Mouse (Mus musculus): ENCODE measurements around the gene Ticrr. TPM values are rescaled to one million over a fixed set of nuclear protein-coding genes. Genes with fewer than 3 reads are reported as not detected.
A peak's percentile ranks its signal among the peaks of the same experiment; 100 is the strongest.

The Ticrr gene
- polyA plus RNA-seq, 1 experiment from 2014 or later = 2.6 TPM

DNA sequence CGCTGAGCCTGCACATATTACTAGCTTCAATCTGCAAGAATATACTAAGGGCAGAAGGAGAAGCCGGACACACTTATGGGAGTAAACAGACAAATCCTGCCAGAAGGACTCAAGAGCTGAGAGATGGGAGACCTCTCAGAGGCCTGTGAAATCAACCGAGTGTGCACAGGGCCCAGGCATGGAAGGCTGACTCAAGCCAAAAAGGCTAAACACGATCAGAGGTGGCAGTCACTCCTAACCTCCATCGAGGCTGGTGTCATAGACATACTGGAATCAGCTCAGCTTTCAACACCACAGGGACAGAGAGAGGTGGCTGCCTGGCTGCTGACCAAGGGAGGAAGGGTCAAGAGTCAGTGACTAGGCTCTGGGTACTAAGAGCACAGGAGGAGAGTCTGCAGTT is 45.2 kb downstream of the Ticrr start:
- peaks cover 8% of the 10 kb centered on the region; the same call in 1 of the 2 replicates for H3K27me3 ChIP-seq
- no peak for ATAC-seq (ENCODE audit: low FRiP score)
- WGBS = 92% methylated on average over 5 of the region's 5 CpGs

DNA sequence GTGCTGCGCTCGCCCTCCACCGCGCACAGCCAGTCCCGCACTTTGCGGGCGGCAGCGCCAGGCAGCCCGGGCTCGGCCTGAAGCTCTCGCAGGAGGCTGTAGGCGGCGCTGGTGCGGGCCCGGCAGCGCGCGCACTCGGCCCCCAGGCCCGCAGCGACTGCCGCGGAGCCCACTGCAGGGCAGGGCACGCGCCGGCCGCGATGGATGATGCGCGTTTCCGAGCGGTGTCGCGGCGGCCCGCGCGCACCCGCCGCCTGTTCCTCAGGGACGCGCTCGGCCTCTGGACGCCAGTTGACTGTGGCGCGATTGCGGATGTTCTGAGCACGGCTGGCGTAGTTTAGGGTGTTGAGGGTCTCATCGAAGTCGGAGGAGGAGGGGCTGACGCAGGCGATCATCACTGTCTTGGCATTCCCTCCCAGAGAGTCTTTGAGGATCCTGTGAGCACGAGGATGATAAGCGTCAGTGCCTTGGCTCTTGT is 50.2 kb downstream of the Ticrr start:
- Histone ChIP-seq H3K27me3 (peaks cover 21% of the 10 kb centered on the region; the same call in 1 of the 2 replicates), H3K36me3 (peaks cover 11% of the 10 kb centered on the region; the same call in 1 of the 2 replicates), H3K9ac (peak overlapping the region; percentile 70), H3K9me3 (no peaks in the 10 kb centered on the region), H3K4me1 (replicated peaks) (peaks cover 22% of the 10 kb centered on the region), H3K27ac (peak overlapping the region; percentile 44; the same call in 1 of the 2 replicates), H3K4me3 (peak overlapping the region; percentile 48), H3K4me2 (peak overlapping the region; percentile 65)
- ATAC-seq (ENCODE audit: low FRiP score) = peak; percentile 89
- WGBS = under 1% methylated on average over 55 of the region's 55 CpGs

More for the DNA sequence above, 45.2 kb downstream of the Ticrr start:
- Histone ChIP-seq H3K36me3 (peaks cover 48% of the 10 kb centered on the region), H3K9me3 (no peaks in the 10 kb centered on the region), H3K4me3 (no peak overlapping the region), H3K27ac (no peak overlapping the region), H3K4me2 (no peak overlapping the region), H3K4me1 (replicated peaks) (peaks cover 6% of the 10 kb centered on the region), H3K9ac (no peak overlapping the region)

DNA sequence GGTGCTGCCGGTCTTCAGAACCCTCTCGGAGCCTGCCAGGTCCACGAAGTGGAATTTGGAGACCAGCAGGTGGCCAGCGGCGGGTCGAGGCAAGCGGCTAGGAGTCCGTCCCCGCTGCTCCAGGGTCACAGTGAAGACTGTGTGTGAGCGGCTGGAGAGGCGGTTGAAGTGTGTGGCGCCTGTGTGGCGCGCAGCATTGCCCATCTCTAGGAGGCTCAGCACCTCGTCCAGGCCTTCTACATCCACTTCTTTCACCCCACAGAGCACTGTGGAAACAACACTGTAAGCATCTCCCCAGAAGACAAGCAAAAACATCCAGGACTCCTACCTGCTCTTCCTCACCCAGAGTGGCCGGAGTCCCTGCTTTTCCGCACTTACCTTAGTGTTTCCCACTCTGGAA is 50.8 kb downstream of the Ticrr start:
- H3K27ac ChIP-seq = 0 out of 2 replicates have a peak overlapping the region, but pooled peaks have one; percentile 44
- H3K9me3 ChIP-seq = no peaks in the 10 kb centered on the region
- H3K27me3 ChIP-seq = peaks cover 26% of the 10 kb centered on the region; the same call in 1 of the 2 replicates
- H3K4me1 ChIP-seq (replicated peaks) = peaks cover 28% of the 10 kb centered on the region
- peak overlapping the region; percentile 65 for H3K4me2 ChIP-seq
- ATAC-seq (ENCODE audit: low FRiP score) = no peak
- 27% methylated on average over 17 of the region's 17 CpGs for WGBS
- H3K9ac ChIP-seq = peak overlapping the region; percentile 70
- peak overlapping the region; percentile 48 for H3K4me3 ChIP-seq
- peaks cover 10% of the 10 kb centered on the region; the same call in 1 of the 2 replicates for H3K36me3 ChIP-seq

DNA sequence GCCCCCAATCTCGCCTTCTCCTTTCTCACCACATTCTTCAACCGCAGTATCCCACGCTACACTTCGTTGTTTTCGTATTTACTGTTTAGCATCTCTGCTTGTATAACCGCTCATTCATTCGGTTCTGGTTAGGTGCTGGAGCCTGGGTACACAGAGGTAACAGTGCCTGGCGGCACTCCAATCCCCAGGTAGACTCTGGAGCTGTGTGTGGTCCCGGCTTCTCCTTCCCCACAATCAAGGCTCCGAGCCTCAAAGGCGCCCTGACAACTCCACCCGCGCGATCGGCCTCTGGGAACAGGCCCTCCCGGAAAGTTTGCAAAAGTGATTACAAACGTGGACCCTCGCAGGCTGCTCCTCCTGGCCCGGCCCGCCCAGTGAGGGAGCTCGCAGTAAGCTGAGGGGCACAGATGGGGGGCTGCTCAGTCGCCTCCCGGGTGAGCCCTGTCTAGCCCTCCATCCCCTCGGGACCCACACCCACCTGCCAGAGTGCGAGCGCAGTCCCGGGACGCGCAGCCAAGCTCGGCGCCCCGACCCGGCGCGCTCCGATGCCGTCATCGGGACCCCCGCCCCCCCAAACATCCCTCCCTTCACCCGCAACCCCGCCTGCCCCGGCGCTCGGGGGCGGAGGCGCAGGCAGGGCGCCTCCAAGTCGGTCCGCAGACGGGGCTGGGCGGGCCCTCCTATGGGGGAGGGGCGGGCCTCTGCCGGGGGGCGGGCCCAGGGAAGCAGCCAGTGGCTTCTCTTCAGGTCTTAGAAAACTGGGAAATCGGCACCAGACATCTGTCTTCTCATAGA is 55.4 kb downstream of the Ticrr start, which contains the start of gene Kif7:
TSS of gene Kif7 (minus strand) at position 534 of the 795 bp plus-strand sequence.
- H3K27me3 ChIP-seq = peaks cover 35% of the 10 kb centered on the region; the same call in 1 of the 2 replicates
- no peaks in the 10 kb centered on the region for H3K36me3 ChIP-seq
- peak within 1 kb of the TSS; percentile 74 for H3K9ac ChIP-seq
- H3K9me3 ChIP-seq = no peaks in the 10 kb centered on the region
- peak; percentile 86 for ATAC-seq (ENCODE audit: low FRiP score)
- no peak within 1 kb of the TSS for H3K27ac ChIP-seq
- under 1% methylated on average over 42 of the region's 55 CpGs for WGBS
- H3K4me3 ChIP-seq = peak within 1 kb of the TSS; percentile 61
- H3K4me2 ChIP-seq = peak within 1 kb of the TSS; percentile 92
- H3K4me1 ChIP-seq (replicated peaks) = peaks cover 27% of the 10 kb centered on the region

DNA sequence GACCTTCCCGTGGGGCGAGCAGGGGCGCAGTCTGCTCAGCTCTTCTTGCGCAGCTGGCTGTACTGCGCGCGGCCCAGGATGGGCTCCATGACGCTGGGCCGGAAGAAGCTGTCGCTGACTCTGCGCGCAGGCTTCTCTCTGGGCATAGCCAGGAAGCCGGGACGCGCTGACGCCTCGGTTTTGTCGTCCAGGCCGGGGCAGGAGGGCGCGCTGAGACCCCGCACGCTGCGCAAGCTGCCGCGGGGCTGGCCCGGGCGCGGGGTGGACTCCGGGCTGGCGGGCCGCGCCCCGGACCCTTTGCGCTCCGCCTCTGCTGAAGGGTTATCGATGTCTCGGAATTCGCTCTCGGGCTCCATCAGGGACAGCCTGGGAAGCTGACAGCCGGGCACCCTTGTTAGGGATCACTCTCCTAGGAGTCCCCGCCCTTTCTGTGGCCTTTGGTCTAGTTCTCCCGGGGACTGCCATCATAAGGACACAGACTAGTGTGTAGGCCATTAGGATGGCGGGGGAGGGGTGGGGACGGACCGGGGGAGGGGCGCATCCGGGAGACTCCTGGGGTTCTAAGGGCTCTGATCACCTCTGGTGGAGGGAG is 61.5 kb downstream of the Ticrr start:
- H3K4me3 ChIP-seq = peak overlapping the region; percentile 60
- H3K36me3 ChIP-seq = no peaks in the 10 kb centered on the region
- no peak overlapping the region for H3K27ac ChIP-seq
- H3K4me1 ChIP-seq (replicated peaks) = 0 out of 2 replicates have a peak, but pooled peaks cover 13% of the 10 kb centered on the region
- peaks cover 45% of the 10 kb centered on the region for H3K27me3 ChIP-seq
- peak; percentile 81 for ATAC-seq (ENCODE audit: low FRiP score)
- H3K9ac ChIP-seq = peak overlapping the region; percentile 85
- WGBS = under 1% methylated on average over 48 of the region's 48 CpGs
- peak overlapping the region; percentile 77 for H3K4me2 ChIP-seq
- H3K9me3 ChIP-seq = no peaks in the 10 kb centered on the region

DNA sequence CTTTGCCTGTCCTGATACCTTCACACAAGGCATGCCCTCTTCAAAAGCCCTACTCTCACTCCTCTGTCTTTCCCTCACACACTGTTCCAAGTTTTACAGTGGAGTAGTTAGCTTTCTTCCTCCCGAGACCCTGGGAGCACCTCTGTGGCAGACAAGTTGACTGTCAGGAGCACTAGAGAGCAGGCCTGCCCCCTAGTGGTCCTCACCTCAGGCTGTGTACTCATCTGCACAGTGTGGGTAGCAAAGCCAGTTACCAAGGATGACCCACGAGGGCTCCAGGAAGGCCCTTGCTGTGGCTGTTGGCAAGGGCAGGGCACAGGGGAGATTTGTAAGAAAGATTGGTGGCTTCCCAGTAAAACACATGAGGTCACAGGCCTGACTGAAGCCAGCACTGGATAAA is 67.1 kb downstream of the Ticrr start:
- ATAC-seq (ENCODE audit: low FRiP score) = no peak
- H3K36me3 ChIP-seq = no peaks in the 10 kb centered on the region
- peaks cover 36% of the 10 kb centered on the region for H3K27me3 ChIP-seq
- 18% methylated on average over 2 of the region's 2 CpGs for WGBS
- no peak overlapping the region for H3K4me2 ChIP-seq
- H3K9me3 ChIP-seq = no peaks in the 10 kb centered on the region
- H3K27ac ChIP-seq = no peak overlapping the region
- 0 out of 2 replicates have a peak, but pooled peaks cover 3% of the 10 kb centered on the region for H3K4me1 ChIP-seq (replicated peaks)
- H3K4me3 ChIP-seq = no peak overlapping the region
- no peak overlapping the region for H3K9ac ChIP-seq

- H3K27me3 ChIP-seq = peaks cover 25% of the 10 kb centered on the region
- no peaks in the 10 kb centered on the region for H3K9me3 ChIP-seq
- no peak overlapping the region for H3K4me3 ChIP-seq
- no peak overlapping the region for H3K4me2 ChIP-seq
- peak; percentile 46; the same call in 1 of the 2 replicates for ATAC-seq (ENCODE audit: low FRiP score)
- 30% methylated on average over 6 of the region's 6 CpGs for WGBS
- 0 out of 2 replicates have a peak, but pooled peaks cover 3% of the 10 kb centered on the region for H3K4me1 ChIP-seq (replicated peaks)
- no peaks in the 10 kb centered on the region for H3K36me3 ChIP-seq
- H3K27ac ChIP-seq = no peak overlapping the region
- H3K9ac ChIP-seq = no peak overlapping the region
These were observed 68.2 kb downstream of the Ticrr start for GRCm38 (mm10) chr7:79728219-79728618.

DNA sequence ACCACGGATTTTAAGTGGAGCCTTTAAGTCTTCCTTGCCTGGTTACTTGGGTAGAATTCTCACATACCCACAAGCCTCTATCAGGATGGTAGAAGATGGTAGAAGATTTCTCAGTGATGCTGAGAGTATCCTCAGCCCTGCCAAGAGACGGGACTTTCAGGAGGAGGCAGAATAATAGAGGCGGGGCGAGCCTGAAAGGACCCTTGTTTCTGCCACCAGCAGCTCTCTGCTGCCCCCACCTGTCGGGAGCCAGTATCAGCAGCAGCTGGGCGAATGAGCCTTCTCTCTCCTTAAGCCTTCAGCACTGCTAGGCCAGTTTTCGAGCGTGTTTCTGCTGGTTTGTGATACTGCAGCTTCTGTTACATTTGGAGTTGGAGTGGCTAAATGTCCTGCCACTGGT is 69.2 kb downstream of the Ticrr start:
- H3K27ac ChIP-seq = no peak overlapping the region
- H3K27me3 ChIP-seq = peaks cover 18% of the 10 kb centered on the region; the same call in 1 of the 2 replicates
- H3K9ac ChIP-seq = no peak overlapping the region
- H3K4me2 ChIP-seq = no peak overlapping the region
- 0 out of 2 replicates have a peak, but pooled peaks cover 3% of the 10 kb centered on the region for H3K4me1 ChIP-seq (replicated peaks)
- H3K36me3 ChIP-seq = no peaks in the 10 kb centered on the region
- ATAC-seq (ENCODE audit: low FRiP score) = no peak
- H3K9me3 ChIP-seq = no peaks in the 10 kb centered on the region
- 8% methylated on average over 8 of the region's 8 CpGs for WGBS
- H3K4me3 ChIP-seq = no peak overlapping the region

GRCm38 (mm10) chr7:79729743-79730370 is 69.9 kb downstream of the Ticrr start:
- Histone ChIP-seq H3K4me1 (replicated peaks) (0 out of 2 replicates have a peak, but pooled peaks cover 3% of the 10 kb centered on the region), H3K9ac (no peak overlapping the region), H3K9me3 (no peaks in the 10 kb centered on the region), H3K27ac (no peak overlapping the region), H3K27me3 (peaks cover 18% of the 10 kb centered on the region; the same call in 1 of the 2 replicates), H3K4me2 (no peak overlapping the region), H3K36me3 (peaks cover 3% of the 10 kb centered on the region; the same call in 1 of the 2 replicates), H3K4me3 (no peak overlapping the region)
- no peak for ATAC-seq (ENCODE audit: low FRiP score)
- 66% methylated on average over 11 of the region's 11 CpGs for WGBS

DNA sequence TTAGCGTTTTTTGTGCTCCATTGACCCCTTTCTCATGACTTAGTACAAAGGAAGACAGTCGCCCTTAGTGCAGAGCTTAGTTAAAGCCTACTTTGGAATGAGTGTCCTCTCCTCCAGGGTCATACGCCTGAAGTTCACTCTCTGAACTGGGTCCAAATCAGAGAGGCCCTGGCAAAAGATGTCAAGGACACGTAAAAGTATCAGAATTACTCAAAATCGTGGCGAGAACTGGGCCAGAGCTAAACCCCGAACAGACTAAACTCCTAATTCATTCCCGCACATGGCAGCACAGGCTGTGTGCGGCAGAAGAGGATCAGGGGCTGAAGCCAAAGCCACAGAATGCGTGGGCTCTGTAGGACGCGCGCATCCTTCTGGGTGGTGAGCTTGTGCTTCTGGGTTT is 71.4 kb downstream of the Ticrr start:
- Histone ChIP-seq H3K27ac (no peak overlapping the region), H3K4me2 (no peak overlapping the region), H3K9me3 (no peaks in the 10 kb centered on the region), H3K36me3 (peaks cover 8% of the 10 kb centered on the region; the same call in 1 of the 2 replicates), H3K27me3 (0 out of 2 replicates have a peak, but pooled peaks cover 12% of the 10 kb centered on the region), H3K4me1 (replicated peaks) (0 out of 2 replicates have a peak, but pooled peaks cover 3% of the 10 kb centered on the region), H3K9ac (no peak overlapping the region), H3K4me3 (no peak overlapping the region)
- 82% methylated on average over 13 of the region's 13 CpGs for WGBS
- no peak for ATAC-seq (ENCODE audit: low FRiP score)

DNA sequence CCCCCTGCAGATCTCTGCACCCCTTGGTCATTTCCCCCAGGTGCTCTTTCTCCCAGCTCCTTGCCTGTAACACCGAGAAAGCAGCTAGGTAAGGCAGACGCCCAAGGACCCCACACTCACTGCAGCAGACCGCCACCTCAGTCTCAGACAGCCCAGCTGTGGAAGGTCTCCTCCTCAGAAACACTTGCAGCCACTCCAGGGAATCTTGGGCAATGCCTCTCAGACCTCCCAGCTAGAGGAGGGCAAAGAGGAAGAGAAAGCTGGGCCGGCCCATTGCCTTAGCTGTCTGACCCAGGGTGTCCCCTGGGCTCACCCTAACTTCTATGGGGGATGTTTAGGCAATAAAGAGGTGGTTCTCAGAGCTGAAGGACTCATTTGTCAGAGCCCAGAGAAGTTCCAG is 72.6 kb downstream of the Ticrr start, which contains the start of gene Plin1:
TSS of gene Plin1 (minus strand) at position 282 of the 400 bp plus-strand sequence.
- H3K27ac ChIP-seq = no peak within 1 kb of the TSS
- no peaks in the 10 kb centered on the region for H3K9me3 ChIP-seq
- H3K9ac ChIP-seq = no peak within 1 kb of the TSS
- 54% methylated on average over 4 of the region's 4 CpGs for WGBS
- no peak within 1 kb of the TSS for H3K4me2 ChIP-seq
- H3K27me3 ChIP-seq = 0 out of 2 replicates have a peak, but pooled peaks cover 12% of the 10 kb centered on the region
- no peak for ATAC-seq (ENCODE audit: low FRiP score)
- peaks cover 18% of the 10 kb centered on the region for H3K36me3 ChIP-seq
- 0 out of 2 replicates have a peak, but pooled peaks cover 3% of the 10 kb centered on the region for H3K4me1 ChIP-seq (replicated peaks)
- no peak within 1 kb of the TSS for H3K4me3 ChIP-seq

All from hindbrain, embryonic 13.5 days (tissue).